13 mouse cellular contexts compared by ENCODE assay signal in the genomic region with DNA sequence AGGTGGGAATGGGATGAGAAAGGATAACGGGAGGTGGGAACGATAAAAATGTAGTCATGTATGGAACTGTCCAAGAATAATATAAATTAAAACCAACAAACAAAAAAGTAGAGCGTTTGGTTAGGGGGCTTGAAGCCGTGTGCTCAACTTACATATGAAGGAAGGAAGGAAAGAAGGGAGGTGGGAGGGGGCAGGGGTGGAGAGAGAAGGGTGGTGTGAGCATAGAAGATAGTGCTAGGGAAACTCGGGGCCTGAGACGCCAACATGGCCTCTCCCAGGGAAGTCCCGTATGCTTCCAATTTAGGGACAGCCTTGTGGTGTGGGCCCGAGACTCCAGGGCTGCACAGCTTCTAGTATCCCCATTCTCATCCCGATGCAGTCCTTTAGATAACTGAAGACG. TPM values are rescaled to one million over a fixed set of nuclear protein-coding genes. Genes with fewer than 3 reads are reported as not detected.
DNase-seq lines count a peak whose midpoint lies in the region; ATAC-seq lines count a peak whose summit lies in the region.
"Had no signal": no experiment of that assay in that cellular context is flagged by ENCODE, and none has a peak within 500 bp of the region (broad histone marks: within the 10 kb centered on the region; RNA-seq: fewer than 3 reads in every experiment).

No protein-coding gene starts in this region.

- no peaks in the 10 kb centered on the region for H3K36me3 ChIP-seq in heart, embryonic 12.5 days
- H3K36me3 ChIP-seq in neural tube, embryonic 13.5 days: no peaks in the 10 kb centered on the region
- no peaks in the 10 kb centered on the region for H3K36me3 ChIP-seq in neural tube, embryonic 15.5 days
- H3K36me3 ChIP-seq in embryonic facial prominence, embryonic 14.5 days (ENCODE audit: control insufficient read depth, insufficient read depth, low read length): no peaks in the 10 kb centered on the region

- no peak for ATAC-seq in heart, embryonic 12.5 days (ENCODE audit: insufficient number of reproducible peaks, low FRiP score)
- 0 out of 2 replicates have a peak, but pooled peaks have one; percentile 9 for ATAC-seq in neural tube, embryonic 13.5 days (ENCODE audit: low read depth)
- ATAC-seq in neural tube, embryonic 15.5 days (ENCODE audit: low FRiP score): no peak
- ATAC-seq in embryonic facial prominence, embryonic 14.5 days (ENCODE audit: low read depth): no peak

- H3K4me1 ChIP-seq in heart, embryonic 12.5 days (replicated peaks): peaks cover 35% of the 10 kb centered on the region
- no peaks in the 10 kb centered on the region for H3K4me1 ChIP-seq in neural tube, embryonic 13.5 days (replicated peaks)
- no peaks in the 10 kb centered on the region for H3K4me1 ChIP-seq in neural tube, embryonic 15.5 days
- no peaks in the 10 kb centered on the region for H3K4me1 ChIP-seq in embryonic facial prominence, embryonic 14.5 days (ENCODE audit: control insufficient read depth, insufficient read depth, low read length)

- peak overlapping the region; percentile 29; the same call in 1 of the 2 replicates for H3K4me3 ChIP-seq in heart, embryonic 12.5 days
- H3K4me3 ChIP-seq in neural tube, embryonic 13.5 days: no peak overlapping the region
- H3K4me3 ChIP-seq in neural tube, embryonic 15.5 days (replicated peaks): no peak overlapping the region
- H3K4me3 ChIP-seq in embryonic facial prominence, embryonic 14.5 days (ENCODE audit: low read depth, low read length): no peak overlapping the region
- H3K4me3 ChIP-seq: myocyte had no signal

- no peak overlapping the region for H3K9ac ChIP-seq in heart, embryonic 12.5 days
- H3K9ac ChIP-seq in neural tube, embryonic 13.5 days: no peak overlapping the region
- no peak overlapping the region for H3K9ac ChIP-seq in neural tube, embryonic 15.5 days (replicated peaks)
- H3K9ac ChIP-seq in embryonic facial prominence, embryonic 14.5 days (ENCODE audit: low read depth, low read length): no peak overlapping the region

- H3K4me2 ChIP-seq in heart, embryonic 12.5 days: peak overlapping the region; percentile 53
- no peak overlapping the region for H3K4me2 ChIP-seq in neural tube, embryonic 13.5 days
- no peak overlapping the region for H3K4me2 ChIP-seq in neural tube, embryonic 15.5 days
- peak overlapping the region; percentile 46; the same call in 1 of the 2 replicates for H3K4me2 ChIP-seq in embryonic facial prominence, embryonic 14.5 days (ENCODE audit: low read depth, low read length)

- no peak for DNase-seq in heart, adult 11 months
- no peak for DNase-seq in embryonic facial prominence, embryonic 14.5 days (ENCODE audit: low spot score)
- DNase-seq in ovary, postnatal 14 days (ENCODE audit: low spot score): no peak
- DNase-seq in layer of hippocampus, postnatal 25 days (ENCODE audit: extremely low spot score in 1 of 2, low spot score in 1 of 2): no peak
- DNase-seq: cerebellum, adult 9-10 months; lung, adult 18-20 months; right cerebral cortex, postnatal 25 days; thymus, adult 18-20 months had no signal

- no peaks in the 10 kb centered on the region for H3K27me3 ChIP-seq in heart, embryonic 12.5 days (replicated peaks)
- no peaks in the 10 kb centered on the region for H3K27me3 ChIP-seq in neural tube, embryonic 13.5 days
- no peaks in the 10 kb centered on the region for H3K27me3 ChIP-seq in neural tube, embryonic 15.5 days (replicated peaks)
- H3K27me3 ChIP-seq in embryonic facial prominence, embryonic 14.5 days (replicated peaks; ENCODE audit: control insufficient read depth, insufficient read depth, low read length): no peaks in the 10 kb centered on the region

- 54% methylated on average over 10 of the region's 10 CpGs for WGBS in heart, embryonic 12.5 days
- 88% methylated on average over 10 of the region's 10 CpGs for WGBS in neural tube, embryonic 13.5 days
- 84% methylated on average over 10 of the region's 10 CpGs for WGBS in neural tube, embryonic 15.5 days
- 59% methylated on average over 10 of the region's 10 CpGs for WGBS in embryonic facial prominence, embryonic 14.5 days

- peak overlapping the region; percentile 85; the same call in 1 of the 2 replicates for H3K27ac ChIP-seq in heart, embryonic 12.5 days (ENCODE audit: poor library complexity, severe bottlenecking)
- no peak overlapping the region for H3K27ac ChIP-seq in neural tube, embryonic 13.5 days (replicated peaks)
- H3K27ac ChIP-seq in neural tube, embryonic 15.5 days (replicated peaks): no peak overlapping the region
- no peak overlapping the region for H3K27ac ChIP-seq in embryonic facial prominence, embryonic 14.5 days (replicated peaks; ENCODE audit: low read depth, low read length)
- H3K27ac ChIP-seq: layer of hippocampus, adult 2 months had no signal

- peaks cover 5% of the 10 kb centered on the region for H3K9me3 ChIP-seq in heart, embryonic 12.5 days (replicated peaks)
- H3K9me3 ChIP-seq in neural tube, embryonic 13.5 days: no peaks in the 10 kb centered on the region
- no peaks in the 10 kb centered on the region for H3K9me3 ChIP-seq in neural tube, embryonic 15.5 days (replicated peaks)
- H3K9me3 ChIP-seq in embryonic facial prominence, embryonic 14.5 days (ENCODE audit: control insufficient read depth, low read length): 0 out of 2 replicates have a peak, but pooled peaks cover 4% of the 10 kb centered on the region

RNA-seq across cellular contexts. Expression of gene Phc1, which starts 50.8 kb away (rescaled TPM):
- polyA plus RNA-seq in heart, embryonic 12.5 days (2016; fragmentation: Nextera tagmentation; extraction: Ambion mirVana): 13.7 and 14.3 TPM in 2 replicates
- polyA plus RNA-seq in neural tube, embryonic 13.5 days (2015; fragmentation: Nextera tagmentation; extraction: Ambion mirVana): 34.0 and 34.4 TPM in 2 replicates
- 23.4 and 25.3 TPM in 2 replicates for polyA plus RNA-seq in neural tube, embryonic 15.5 days (2015; fragmentation: Nextera tagmentation; extraction: Ambion mirVana)
- 20.8 and 21.0 TPM in 2 replicates for polyA plus RNA-seq in embryonic facial prominence, embryonic 14.5 days (2014; fragmentation: Nextera tagmentation; extraction: Ambion mirVana)
- total RNA-seq in layer of hippocampus, postnatal 25 days (2021): 10 to 100 TPM; 58.4 to 68.5 TPM

Comparison
In these comparisons a context has a peak if more than half of its experiments do, and no peak if none do; other contexts are left out.
1. H3K4me2 ChIP-seq: peak in heart, embryonic 12.5 days (single experiment) and embryonic facial prominence, embryonic 14.5 days (single experiment); none in neural tube, embryonic 13.5 days (single experiment) and neural tube, embryonic 15.5 days (single experiment).